Mouse (Mus musculus): ENCODE measurements around the gene Kdf1.

- no peak for TF ChIP-seq CTCF (IDR thresholded peaks at IDR 0.05; ENCODE audit: insufficient read depth, low read length)
- TF ChIP-seq POLR2A (IDR thresholded peaks at IDR 0.05; ENCODE audit: borderline replicate concordance, extremely low read depth, low read depth, low read length), result no peak
Observed at GRCm38 (mm10) chr4:133481488-133481887, 37.3 kb upstream of the Kdf1 start.

All from lung, adult 2 months (tissue).